Mouse (Mus musculus) G1E (cell line): ENCODE data around the gene Actr2.

Experiments used
- CTCF ChIP-seq: IDR thresholded peaks from 2 replicates; pipeline ENCODE4 v1.5.1; 2012; ENCODE audit warnings: low read depth, low read length, inconsistent platforms, mixed read lengths
- GATA1 ChIP-seq: IDR thresholded peaks from 2 replicates; pipeline ENCODE4 v1.6.1; 2012; ENCODE audit warnings: borderline replicate concordance, low read length, inconsistent platforms, mixed read lengths

GRCm38 (mm10) chr11:20075415-20075814, 37.3 kb downstream of the Actr2 start:
- no peak for TF ChIP-seq CTCF
- TF ChIP-seq GATA1, result no peak
